Mouse (Mus musculus): ENCODE results near the gene Emc8. TPM values are rescaled to one million over a fixed set of nuclear protein-coding genes. Genes with fewer than 3 reads are reported as not detected.

Emc8 gene
- polyA plus RNA-seq, 1 experiment from 2014 or later, result 137 TPM

GRCm38 (mm10) chr8:120641245-120641644 lies 27.1 kb downstream of the Emc8 start:
- no peak for TF ChIP-seq CTCF (IDR thresholded peaks at IDR 0.05)
- TF ChIP-seq EP300 (IDR thresholded peaks at IDR 0.05), result no peak
- H3K9ac ChIP-seq (replicated peaks; ENCODE audit: low read depth), result no peak overlapping the region
- no peaks in the 10 kb centered on the region for H3K36me3 ChIP-seq (ENCODE audit: insufficient read depth, low read length)
- H3K4me1 ChIP-seq (ENCODE audit: insufficient read depth, low read depth, low read length), result no peaks in the 10 kb centered on the region
- no peaks in the 10 kb centered on the region for H3K9me3 ChIP-seq (ENCODE audit: low read length)
- 23% methylated on average over 8 of the region's 8 CpGs for WGBS
- DNase-seq (ENCODE audit: low spot score) (no peak), ATAC-seq (no peak)
- H3K4me3 ChIP-seq (ENCODE audit: low read depth, low read length), result no peak overlapping the region
- H3K27ac ChIP-seq (ENCODE audit: low read length), result no peak overlapping the region
- H3K4me2 ChIP-seq (replicated peaks; ENCODE audit: low read depth, low read length), result no peak overlapping the region
- H3K27me3 ChIP-seq (replicated peaks; ENCODE audit: insufficient read depth, low read length), result no peaks in the 10 kb centered on the region

- 0 out of 2 replicates have a peak, but pooled peaks cover 8% of the 10 kb centered on the region for H3K27me3 ChIP-seq (replicated peaks; ENCODE audit: insufficient read depth, low read length)
- 2% methylated on average over 20 of the region's 42 CpGs for WGBS
- peak; percentile 78 for DNase-seq (ENCODE audit: low spot score)
- H3K9ac ChIP-seq (replicated peaks; ENCODE audit: low read depth), result no peak overlapping the region
- no peaks in the 10 kb centered on the region for H3K4me1 ChIP-seq (ENCODE audit: insufficient read depth, low read depth, low read length)
- H3K27ac ChIP-seq (ENCODE audit: low read length), result no peak overlapping the region
- peak overlapping the region; percentile 45 for H3K4me3 ChIP-seq (ENCODE audit: low read depth, low read length)
- TF ChIP-seq EP300 (IDR thresholded peaks at IDR 0.05), result no peak
- no peak for TF ChIP-seq CTCF (IDR thresholded peaks at IDR 0.05)
- peak; percentile 88 for ATAC-seq
- H3K4me2 ChIP-seq (replicated peaks; ENCODE audit: low read depth, low read length), result peak overlapping the region; percentile 96
- no peaks in the 10 kb centered on the region for H3K9me3 ChIP-seq (ENCODE audit: low read length)
- no peaks in the 10 kb centered on the region for H3K36me3 ChIP-seq (ENCODE audit: insufficient read depth, low read length)
These were observed 34.0 kb downstream of the Emc8 start for GRCm38 (mm10) chr8:120634329-120634839.

- peak; percentile 22 for DNase-seq (ENCODE audit: low spot score)
- no peaks in the 10 kb centered on the region for H3K4me1 ChIP-seq (ENCODE audit: insufficient read depth, low read depth, low read length)
- H3K4me3 ChIP-seq (ENCODE audit: low read depth, low read length), result peak overlapping the region; percentile 45
- no peak overlapping the region for H3K27ac ChIP-seq (ENCODE audit: low read length)
- ATAC-seq, result peak; percentile 12; the same call in 1 of the 2 replicates
- no peaks in the 10 kb centered on the region for H3K9me3 ChIP-seq (ENCODE audit: low read length)
- no peak overlapping the region for H3K9ac ChIP-seq (replicated peaks; ENCODE audit: low read depth)
- 0 out of 2 replicates have a peak, but pooled peaks cover 8% of the 10 kb centered on the region for H3K27me3 ChIP-seq (replicated peaks; ENCODE audit: insufficient read depth, low read length)
- H3K4me2 ChIP-seq (replicated peaks; ENCODE audit: low read depth, low read length), result peak overlapping the region; percentile 96
- TF ChIP-seq CTCF (IDR thresholded peaks at IDR 0.05) (no peak), EP300 (IDR thresholded peaks at IDR 0.05) (no peak)
- WGBS, result 2% methylated on average over 35 of the region's 44 CpGs
- no peaks in the 10 kb centered on the region for H3K36me3 ChIP-seq (ENCODE audit: insufficient read depth, low read length)
These were observed 34.6 kb downstream of the Emc8 start for GRCm38 (mm10) chr8:120633665-120634271.

GRCm38 (mm10) chr8:120632969-120633664 lies 35.3 kb downstream of the Emc8 start:
- ATAC-seq, result no peak
- H3K4me2 ChIP-seq (replicated peaks; ENCODE audit: low read depth, low read length), result peak overlapping the region; percentile 96
- 0 out of 2 replicates have a peak, but pooled peaks cover 8% of the 10 kb centered on the region for H3K27me3 ChIP-seq (replicated peaks; ENCODE audit: insufficient read depth, low read length)
- H3K4me1 ChIP-seq (ENCODE audit: insufficient read depth, low read depth, low read length), result no peaks in the 10 kb centered on the region
- DNase-seq (ENCODE audit: low spot score), result no peak
- peak overlapping the region; percentile 45; the same call in 1 of the 2 replicates for H3K4me3 ChIP-seq (ENCODE audit: low read depth, low read length)
- WGBS, result 49% methylated on average over 17 of the region's 17 CpGs
- H3K9ac ChIP-seq (replicated peaks; ENCODE audit: low read depth), result no peak overlapping the region
- no peaks in the 10 kb centered on the region for H3K9me3 ChIP-seq (ENCODE audit: low read length)
- no peak overlapping the region for H3K27ac ChIP-seq (ENCODE audit: low read length)
- no peaks in the 10 kb centered on the region for H3K36me3 ChIP-seq (ENCODE audit: insufficient read depth, low read length)
- TF ChIP-seq CTCF (IDR thresholded peaks at IDR 0.05) (no peak), EP300 (IDR thresholded peaks at IDR 0.05) (no peak)

GRCm38 (mm10) chr8:120631441-120632375 lies 36.7 kb downstream of the Emc8 start:
- no peak overlapping the region for H3K27ac ChIP-seq (ENCODE audit: low read length)
- TF ChIP-seq EP300 (IDR thresholded peaks at IDR 0.05) (no peak), CTCF (IDR thresholded peaks at IDR 0.05) (no peak)
- ATAC-seq (no peak), DNase-seq (ENCODE audit: low spot score) (peak; percentile 31)
- H3K4me2 ChIP-seq (replicated peaks; ENCODE audit: low read depth, low read length), result no peak overlapping the region
- no peak overlapping the region for H3K4me3 ChIP-seq (ENCODE audit: low read depth, low read length)
- WGBS, result 68% methylated on average over 21 of the region's 21 CpGs
- H3K4me1 ChIP-seq (ENCODE audit: insufficient read depth, low read depth, low read length), result no peaks in the 10 kb centered on the region
- no peaks in the 10 kb centered on the region for H3K36me3 ChIP-seq (ENCODE audit: insufficient read depth, low read length)
- H3K9me3 ChIP-seq (ENCODE audit: low read length), result no peaks in the 10 kb centered on the region
- 0 out of 2 replicates have a peak, but pooled peaks cover 8% of the 10 kb centered on the region for H3K27me3 ChIP-seq (replicated peaks; ENCODE audit: insufficient read depth, low read length)
- no peak overlapping the region for H3K9ac ChIP-seq (replicated peaks; ENCODE audit: low read depth)

All from lung, postnatal 0 days (tissue).